Mouse (Mus musculus): ENCODE data around the gene Cfap99.

The Cfap99 gene

GRCm38 (mm10) chr5:34334081-34334480, 45.7 kb downstream of the Cfap99 start:
- no peak for DNase-seq (ENCODE audit: low spot score)

GRCm38 (mm10) chr5:34335539-34336096, 47.2 kb downstream of the Cfap99 start:
- DNase-seq (ENCODE audit: low spot score): no peak

GRCm38 (mm10) chr5:34336097-34336774, 47.8 kb downstream of the Cfap99 start, which contains the start of gene Rnf4:
Gene Rnf4, plus strand, starts transcription at chr5:34336289.
- peak; percentile 97 for DNase-seq (ENCODE audit: low spot score)

GRCm38 (mm10) chr5:34336775-34337450, 48.5 kb downstream of the Cfap99 start:
- DNase-seq (ENCODE audit: low spot score): no peak

GRCm38 (mm10) chr5:34340246-34340645, 51.8 kb downstream of the Cfap99 start:
- DNase-seq (ENCODE audit: low spot score): no peak

GRCm38 (mm10) chr5:34352084-34352631, 63.8 kb downstream of the Cfap99 start:
- no peak for DNase-seq (ENCODE audit: low spot score)

GRCm38 (mm10) chr5:34360261-34360660, 71.9 kb downstream of the Cfap99 start:
- DNase-seq (ENCODE audit: low spot score): no peak

GRCm38 (mm10) chr5:34363115-34363514, 74.7 kb downstream of the Cfap99 start:
- DNase-seq (ENCODE audit: low spot score): no peak

- DNase-seq (ENCODE audit: low spot score): no peak
Measured at GRCm38 (mm10) chr5:34368551-34369290, 80.3 kb downstream of the Cfap99 start.

- DNase-seq (ENCODE audit: low spot score): peak; percentile 96
Measured at GRCm38 (mm10) chr5:34369341-34370021, 81.1 kb downstream of the Cfap99 start, which contains the start of gene Fam193a. Gene Fam193a, plus strand, starts transcription at chr5:34369933.

GRCm38 (mm10) chr5:34370022-34370823, 81.8 kb downstream of the Cfap99 start:
- DNase-seq (ENCODE audit: low spot score): peak; percentile 17

GRCm38 (mm10) chr5:34370840-34371239, 82.4 kb downstream of the Cfap99 start:
- no peak for DNase-seq (ENCODE audit: low spot score)

GRCm38 (mm10) chr5:34372141-34372540, 83.7 kb downstream of the Cfap99 start:
- DNase-seq (ENCODE audit: low spot score): no peak

- no peak for DNase-seq (ENCODE audit: low spot score)
Measured at GRCm38 (mm10) chr5:34372541-34372940, 84.1 kb downstream of the Cfap99 start.

Data from left cerebral cortex, adult 11 months (tissue).